Mouse (Mus musculus): ENCODE data around the gene Pkmyt1.

DNA sequence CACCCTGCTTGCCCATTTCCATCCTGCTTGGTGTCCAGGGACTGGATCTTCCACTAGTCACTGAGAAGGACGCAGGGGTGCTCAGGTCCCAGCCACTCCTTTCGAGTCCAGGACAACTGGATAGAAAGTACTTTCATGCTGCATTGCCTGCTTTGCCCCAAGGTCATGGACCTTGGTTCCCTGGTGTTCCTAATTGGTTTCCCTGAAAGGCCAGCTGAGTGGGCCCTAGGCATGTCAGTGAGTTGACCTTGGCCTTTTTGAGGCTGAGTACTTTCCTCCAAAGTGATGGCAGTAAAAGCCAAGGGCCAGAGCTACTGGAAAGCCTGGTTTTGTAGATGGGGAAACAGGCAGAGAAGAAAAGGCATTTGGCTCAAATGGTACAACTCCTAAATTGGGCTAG lies 4.2 kb upstream of the Pkmyt1 start:
- no peak for TF ChIP-seq POLR2A (IDR thresholded peaks at IDR 0.05; ENCODE audit: borderline replicate concordance, extremely low read depth, insufficient read depth, insufficient read length, poor library complexity, severe bottlenecking)
- TF ChIP-seq CTCF (IDR thresholded peaks at IDR 0.05; ENCODE audit: borderline replicate concordance, extremely low read depth, insufficient read depth, insufficient read length) = no peak
